Mouse (Mus musculus): Measurements from ENCODE around the gene Rab30. TPM values are rescaled to one million over a fixed set of nuclear protein-coding genes. Genes with fewer than 3 reads are reported as not detected.

Gene Rab30
- 7.6 and 8.8 TPM in 2 replicates for polyA plus RNA-seq (2015; fragmentation: Nextera tagmentation; extraction: Ambion mirVana)

DNA sequence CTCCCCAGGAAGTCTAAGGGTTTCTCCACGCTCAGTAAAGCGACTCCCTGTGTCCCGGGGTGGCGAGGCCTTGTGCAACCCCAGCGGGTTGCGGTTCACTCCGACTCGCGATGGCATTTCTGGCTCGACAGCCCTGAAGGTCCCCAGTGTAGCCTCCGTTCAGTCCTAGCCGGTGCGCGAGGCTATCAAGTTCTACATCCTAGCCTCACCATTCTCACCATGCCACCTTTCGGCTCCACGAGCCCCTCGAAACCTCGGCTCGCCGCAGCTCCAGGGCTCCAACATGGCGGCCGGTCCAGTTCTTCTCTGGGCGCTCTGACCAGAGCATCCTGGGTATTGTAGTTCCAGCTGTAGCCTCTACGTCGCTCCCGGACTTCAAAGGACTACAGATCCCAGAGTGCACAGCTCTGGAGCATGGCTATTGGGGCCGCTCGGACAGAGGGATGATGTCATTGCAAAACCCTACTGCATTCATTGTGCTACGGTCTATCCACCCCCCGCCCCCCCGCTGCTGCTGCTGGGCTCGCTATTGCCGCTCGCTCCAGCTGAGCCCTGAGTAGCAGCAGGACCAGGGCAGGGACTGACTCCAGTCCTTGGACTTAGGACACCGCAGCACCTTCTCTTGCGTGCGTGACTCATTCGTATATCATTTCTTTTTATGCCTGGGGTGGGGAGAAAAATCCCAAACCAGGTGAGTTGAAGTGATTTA, at the start of gene Rab30:
Gene Rab30 (plus strand): TSS at position 452 of the 709 bp plus-strand sequence.
- no peaks in the 10 kb centered on the region for H3K9me3 ChIP-seq (replicated peaks; ENCODE audit: control insufficient read depth, low read length)
- WGBS: under 1% methylated on average over 38 of the region's 38 CpGs
- ATAC-seq (replicated peaks; ENCODE audit: extremely low read depth, insufficient read depth, low FRiP score): peak; percentile 100
- H3K4me1 ChIP-seq (ENCODE audit: control insufficient read depth, insufficient read depth, low read length): peaks cover 15% of the 10 kb centered on the region
- peak within 1 kb of the TSS; percentile 79 for H3K4me2 ChIP-seq (ENCODE audit: low read depth, low read length)
- 0 out of 2 replicates have a peak, but pooled peaks cover 6% of the 10 kb centered on the region for H3K36me3 ChIP-seq (ENCODE audit: control insufficient read depth, insufficient read depth)
- peak within 1 kb of the TSS; percentile 98 for H3K9ac ChIP-seq (ENCODE audit: low read length)
- peak within 1 kb of the TSS; percentile 92 for H3K4me3 ChIP-seq (ENCODE audit: low read length)
- H3K27ac ChIP-seq (ENCODE audit: low read length): peak within 1 kb of the TSS; percentile 93
- no peaks in the 10 kb centered on the region for H3K27me3 ChIP-seq (ENCODE audit: control insufficient read depth, insufficient read depth, low read length)

DNA sequence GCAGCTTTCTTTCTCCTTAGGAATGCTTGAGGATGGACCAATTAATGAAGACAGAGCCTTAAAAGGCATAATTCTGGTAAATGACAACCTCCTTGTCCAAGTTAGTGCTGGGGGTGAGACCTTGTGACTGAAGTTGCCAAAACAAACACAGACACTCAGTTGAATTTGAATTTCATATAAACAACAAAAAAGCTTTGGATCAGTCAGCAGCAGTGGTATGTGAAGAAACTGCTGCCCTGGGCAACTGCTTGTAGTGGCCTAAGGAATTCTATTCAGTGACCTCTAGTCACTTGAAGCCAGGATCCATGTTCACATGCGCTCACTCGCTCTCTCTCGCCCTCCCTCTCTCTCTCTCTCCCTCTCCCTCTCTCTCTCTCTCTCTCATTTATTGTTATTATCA, 45.0 kb upstream of the Rab30 start:
- no peak for ATAC-seq (replicated peaks; ENCODE audit: extremely low read depth, insufficient read depth, low FRiP score)
- no peak overlapping the region for H3K4me3 ChIP-seq (ENCODE audit: low read length)
- WGBS: 96% methylated on average over 3 of the region's 3 CpGs
- no peaks in the 10 kb centered on the region for H3K27me3 ChIP-seq (ENCODE audit: control insufficient read depth, insufficient read depth, low read length)
- peaks cover 2% of the 10 kb centered on the region; the same call in 1 of the 2 replicates for H3K4me1 ChIP-seq (ENCODE audit: control insufficient read depth, insufficient read depth, low read length)
- no peak overlapping the region for H3K27ac ChIP-seq (ENCODE audit: low read length)
- H3K36me3 ChIP-seq (ENCODE audit: control insufficient read depth, insufficient read depth): no peaks in the 10 kb centered on the region
- no peak overlapping the region for H3K9ac ChIP-seq (ENCODE audit: low read length)
- H3K9me3 ChIP-seq (replicated peaks; ENCODE audit: control insufficient read depth, low read length): no peaks in the 10 kb centered on the region
- no peak overlapping the region for H3K4me2 ChIP-seq (ENCODE audit: low read depth, low read length)

DNA sequence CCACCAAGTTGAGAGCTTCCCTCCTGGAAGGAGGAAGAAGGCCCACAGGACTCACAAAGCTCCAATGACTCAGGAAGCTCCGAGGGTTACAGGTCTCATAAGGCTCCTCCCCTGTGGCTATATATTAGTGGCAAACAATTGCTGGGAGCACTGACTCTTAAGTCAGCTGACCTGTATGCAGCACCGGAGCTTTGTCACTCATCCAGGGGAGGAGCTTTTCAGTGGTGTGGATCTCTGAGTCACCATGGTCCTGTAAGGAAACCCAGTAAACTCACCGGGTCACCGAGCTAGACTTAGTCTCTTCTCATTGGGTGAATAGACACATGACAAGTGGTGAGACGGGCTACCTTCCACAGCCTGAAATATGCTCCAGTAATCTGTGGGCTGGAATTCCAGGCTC, 42.6 kb upstream of the Rab30 start:
- 0 out of 2 replicates have a peak, but pooled peaks have one; percentile 23 for ATAC-seq (replicated peaks; ENCODE audit: extremely low read depth, insufficient read depth, low FRiP score)
- 40% methylated on average over 5 of the region's 5 CpGs for WGBS

DNA sequence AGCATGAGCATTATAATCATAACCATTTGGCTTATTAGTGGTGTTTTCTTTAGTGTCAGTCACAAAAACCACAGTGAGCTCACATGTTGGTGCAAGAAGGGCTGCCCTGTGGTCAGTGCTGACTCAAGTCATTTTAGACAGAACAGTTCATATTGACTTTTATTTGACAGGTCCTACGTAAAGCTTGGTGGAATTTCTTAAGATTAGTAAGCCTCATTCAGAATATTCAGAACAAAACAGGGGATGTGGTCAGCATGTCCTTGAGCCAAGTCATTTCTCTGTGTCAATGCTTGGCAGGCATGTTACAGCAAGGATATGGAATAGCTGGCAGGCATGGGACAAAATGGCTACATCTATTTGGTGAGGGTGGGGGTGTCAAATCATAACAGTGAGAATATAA, 37.7 kb upstream of the Rab30 start:
- no peak for ATAC-seq (replicated peaks; ENCODE audit: extremely low read depth, insufficient read depth, low FRiP score)
- H3K9ac ChIP-seq (ENCODE audit: low read length): no peak overlapping the region
- peaks cover 6% of the 10 kb centered on the region for H3K4me1 ChIP-seq (ENCODE audit: control insufficient read depth, insufficient read depth, low read length)
- no peaks in the 10 kb centered on the region for H3K27me3 ChIP-seq (ENCODE audit: control insufficient read depth, insufficient read depth, low read length)
- 87% methylated on average over 1 of the region's 1 CpGs for WGBS
- H3K4me3 ChIP-seq (ENCODE audit: low read length): no peak overlapping the region
- no peaks in the 10 kb centered on the region for H3K9me3 ChIP-seq (replicated peaks; ENCODE audit: control insufficient read depth, low read length)
- no peak overlapping the region for H3K27ac ChIP-seq (ENCODE audit: low read length)
- no peak overlapping the region for H3K4me2 ChIP-seq (ENCODE audit: low read depth, low read length)
- no peaks in the 10 kb centered on the region for H3K36me3 ChIP-seq (ENCODE audit: control insufficient read depth, insufficient read depth)

More for the DNA sequence above, 42.6 kb upstream of the Rab30 start:
- Histone ChIP-seq H3K9me3 (replicated peaks; ENCODE audit: control insufficient read depth, low read length) (no peaks in the 10 kb centered on the region), H3K4me2 (ENCODE audit: low read depth, low read length) (no peak overlapping the region), H3K27ac (ENCODE audit: low read length) (no peak overlapping the region), H3K36me3 (ENCODE audit: control insufficient read depth, insufficient read depth) (no peaks in the 10 kb centered on the region), H3K4me1 (ENCODE audit: control insufficient read depth, insufficient read depth, low read length) (peaks cover 2% of the 10 kb centered on the region; the same call in 1 of the 2 replicates), H3K9ac (ENCODE audit: low read length) (no peak overlapping the region), H3K27me3 (ENCODE audit: control insufficient read depth, insufficient read depth, low read length) (no peaks in the 10 kb centered on the region), H3K4me3 (ENCODE audit: low read length) (no peak overlapping the region)

DNA sequence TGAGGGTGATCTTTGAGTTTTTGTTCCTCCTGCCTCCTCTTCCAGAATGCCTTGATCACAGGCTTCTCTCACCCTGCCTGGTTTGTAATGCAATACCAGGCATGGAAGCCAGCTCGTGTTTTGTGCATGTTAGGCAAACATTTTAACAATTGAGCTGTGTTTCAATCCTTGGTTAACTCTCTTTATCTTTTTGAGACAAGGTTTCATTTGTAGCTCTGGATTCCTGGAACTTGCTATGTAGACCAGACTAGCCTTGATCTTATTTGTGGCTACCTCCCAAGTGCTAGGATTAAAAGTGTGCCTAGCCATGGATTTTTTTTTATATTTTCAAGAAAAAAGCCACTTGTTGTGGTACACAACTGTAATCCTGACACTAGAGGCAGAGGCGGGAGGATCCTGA, 35.9 kb upstream of the Rab30 start:
- no peak overlapping the region for H3K27ac ChIP-seq (ENCODE audit: low read length)
- WGBS: 56% methylated on average over 2 of the region's 2 CpGs
- H3K4me1 ChIP-seq (ENCODE audit: control insufficient read depth, insufficient read depth, low read length): peaks cover 4% of the 10 kb centered on the region
- H3K27me3 ChIP-seq (ENCODE audit: control insufficient read depth, insufficient read depth, low read length): no peaks in the 10 kb centered on the region
- no peak overlapping the region for H3K9ac ChIP-seq (ENCODE audit: low read length)
- no peaks in the 10 kb centered on the region for H3K36me3 ChIP-seq (ENCODE audit: control insufficient read depth, insufficient read depth)
- ATAC-seq (replicated peaks; ENCODE audit: extremely low read depth, insufficient read depth, low FRiP score): no peak
- H3K9me3 ChIP-seq (replicated peaks; ENCODE audit: control insufficient read depth, low read length): no peaks in the 10 kb centered on the region
- H3K4me2 ChIP-seq (ENCODE audit: low read depth, low read length): no peak overlapping the region
- no peak overlapping the region for H3K4me3 ChIP-seq (ENCODE audit: low read length)

DNA sequence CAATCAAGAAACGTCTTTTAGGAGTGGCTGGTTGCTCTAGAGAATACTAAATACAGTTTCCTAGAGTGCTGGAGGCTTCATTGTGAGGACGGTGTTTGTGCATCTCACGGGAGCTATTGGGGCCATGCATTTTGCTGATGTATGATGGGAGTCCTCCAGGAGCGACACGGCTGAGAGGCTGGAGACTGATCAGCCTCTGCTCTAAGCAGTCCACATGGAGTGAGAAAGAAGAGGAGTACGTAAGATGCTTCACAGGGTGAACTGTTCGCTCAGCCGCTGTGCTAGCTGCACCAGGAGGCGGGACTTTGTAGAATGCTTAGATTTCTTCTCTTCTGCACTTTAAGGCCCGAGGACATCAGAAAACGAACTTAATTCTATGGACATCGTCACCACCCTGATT, 34.7 kb upstream of the Rab30 start:
- H3K27me3 ChIP-seq (ENCODE audit: control insufficient read depth, insufficient read depth, low read length): no peaks in the 10 kb centered on the region
- H3K9me3 ChIP-seq (replicated peaks; ENCODE audit: control insufficient read depth, low read length): no peaks in the 10 kb centered on the region
- H3K36me3 ChIP-seq (ENCODE audit: control insufficient read depth, insufficient read depth): no peaks in the 10 kb centered on the region
- WGBS: 47% methylated on average over 12 of the region's 12 CpGs
- H3K9ac ChIP-seq (ENCODE audit: low read length): no peak overlapping the region
- H3K4me1 ChIP-seq (ENCODE audit: control insufficient read depth, insufficient read depth, low read length): peaks cover 4% of the 10 kb centered on the region
- ATAC-seq (replicated peaks; ENCODE audit: extremely low read depth, insufficient read depth, low FRiP score): no peak
- no peak overlapping the region for H3K27ac ChIP-seq (ENCODE audit: low read length)
- peak overlapping the region; percentile 67 for H3K4me2 ChIP-seq (ENCODE audit: low read depth, low read length)
- peak overlapping the region; percentile 45 for H3K4me3 ChIP-seq (ENCODE audit: low read length)

DNA sequence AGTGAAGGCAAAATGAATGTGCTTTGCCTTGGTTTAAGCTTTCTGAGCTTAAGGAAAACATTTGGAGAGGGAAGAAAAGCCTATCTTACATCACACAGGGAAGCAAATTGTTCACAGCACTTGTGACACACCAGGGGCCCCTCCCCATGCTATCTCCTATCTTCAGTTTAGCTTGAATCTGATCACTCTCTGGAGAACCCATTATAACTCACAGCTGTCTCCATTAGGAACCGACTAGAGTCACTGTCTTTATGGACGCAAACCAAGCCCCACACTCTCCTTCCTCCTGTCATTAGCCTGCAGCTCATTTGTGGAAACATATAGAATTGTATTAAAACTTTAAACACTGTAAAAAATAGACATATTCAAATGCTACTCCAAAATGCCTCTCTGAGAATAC, 31.8 kb upstream of the Rab30 start:
- Histone ChIP-seq H3K27ac (ENCODE audit: low read length) (no peak overlapping the region), H3K4me2 (ENCODE audit: low read depth, low read length) (no peak overlapping the region), H3K27me3 (ENCODE audit: control insufficient read depth, insufficient read depth, low read length) (no peaks in the 10 kb centered on the region), H3K36me3 (ENCODE audit: control insufficient read depth, insufficient read depth) (no peaks in the 10 kb centered on the region), H3K4me3 (ENCODE audit: low read length) (no peak overlapping the region), H3K9ac (ENCODE audit: low read length) (no peak overlapping the region), H3K9me3 (replicated peaks; ENCODE audit: control insufficient read depth, low read length) (no peaks in the 10 kb centered on the region), H3K4me1 (ENCODE audit: control insufficient read depth, insufficient read depth, low read length) (peaks cover 4% of the 10 kb centered on the region)
- no peak for ATAC-seq (replicated peaks; ENCODE audit: extremely low read depth, insufficient read depth, low FRiP score)
- WGBS: 43% methylated on average over 2 of the region's 2 CpGs

DNA sequence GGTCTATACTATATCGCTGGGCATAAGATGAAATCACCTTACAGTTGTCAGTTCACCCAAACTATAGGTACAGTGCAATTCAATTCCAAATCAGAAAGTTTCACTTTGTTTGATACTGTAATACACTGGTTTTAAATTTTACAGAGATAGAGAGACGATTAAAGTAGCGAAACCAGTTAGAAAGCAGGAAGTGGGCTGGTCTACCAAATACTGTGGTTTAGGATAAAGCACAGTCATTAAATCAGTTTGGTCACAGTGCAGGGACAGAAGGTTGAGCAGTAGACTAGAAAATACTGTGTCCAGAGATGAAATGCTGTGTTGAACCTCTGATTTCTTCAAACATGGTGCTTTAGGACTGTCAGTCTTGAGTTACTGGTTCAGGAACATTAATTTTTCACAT, 29.8 kb upstream of the Rab30 start:
- Histone ChIP-seq H3K4me1 (ENCODE audit: control insufficient read depth, insufficient read depth, low read length) (peaks cover 4% of the 10 kb centered on the region), H3K4me2 (ENCODE audit: low read depth, low read length) (no peak overlapping the region), H3K27ac (ENCODE audit: low read length) (no peak overlapping the region), H3K9ac (ENCODE audit: low read length) (no peak overlapping the region), H3K27me3 (ENCODE audit: control insufficient read depth, insufficient read depth, low read length) (no peaks in the 10 kb centered on the region), H3K9me3 (replicated peaks; ENCODE audit: control insufficient read depth, low read length) (0 out of 2 replicates have a peak, but pooled peaks cover 2% of the 10 kb centered on the region), H3K36me3 (ENCODE audit: control insufficient read depth, insufficient read depth) (no peaks in the 10 kb centered on the region), H3K4me3 (ENCODE audit: low read length) (no peak overlapping the region)
- WGBS: 58% methylated on average over 3 of the region's 3 CpGs
- ATAC-seq (replicated peaks; ENCODE audit: extremely low read depth, insufficient read depth, low FRiP score): no peak

DNA sequence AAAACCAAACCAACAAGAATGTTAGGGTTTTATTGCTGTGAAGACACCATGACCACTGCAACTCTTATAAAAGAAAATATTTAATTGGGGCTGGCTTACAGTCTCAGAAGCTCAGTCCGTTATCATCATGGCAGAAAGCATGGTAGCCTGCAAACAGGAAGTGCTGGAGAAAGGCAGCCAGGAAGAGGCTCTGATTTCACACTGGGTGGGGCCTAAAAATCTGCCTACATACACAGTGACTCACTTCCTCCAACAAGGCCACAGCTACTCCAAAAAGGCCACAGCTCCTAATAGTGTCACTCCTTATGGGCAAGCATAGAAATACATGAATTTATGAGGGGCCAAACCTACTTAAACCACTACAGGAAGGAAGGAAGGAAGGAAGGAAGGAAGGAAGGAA, 26.3 kb upstream of the Rab30 start:
- no peak overlapping the region for H3K9ac ChIP-seq (ENCODE audit: low read length)
- no peaks in the 10 kb centered on the region for H3K36me3 ChIP-seq (ENCODE audit: control insufficient read depth, insufficient read depth)
- H3K4me1 ChIP-seq (ENCODE audit: control insufficient read depth, insufficient read depth, low read length): no peaks in the 10 kb centered on the region
- no peak overlapping the region for H3K4me3 ChIP-seq (ENCODE audit: low read length)
- no peak overlapping the region for H3K27ac ChIP-seq (ENCODE audit: low read length)
- H3K27me3 ChIP-seq (ENCODE audit: control insufficient read depth, insufficient read depth, low read length): no peaks in the 10 kb centered on the region
- H3K9me3 ChIP-seq (replicated peaks; ENCODE audit: control insufficient read depth, low read length): 0 out of 2 replicates have a peak, but pooled peaks cover 2% of the 10 kb centered on the region
- WGBS: 70% methylated on average over 1 of the region's 1 CpGs
- H3K4me2 ChIP-seq (ENCODE audit: low read depth, low read length): no peak overlapping the region
- ATAC-seq (replicated peaks; ENCODE audit: extremely low read depth, insufficient read depth, low FRiP score): no peak

Data from heart, embryonic 16.5 days (tissue).